Mouse (Mus musculus) kidney, adult 2 months (tissue): ENCODE results near the gene Ptma.

Experiments
- CTCF ChIP-seq: fragments of 200-500 bp; conservative IDR thresholded peaks from 2 replicates; pipeline ENCODE4 v1.5.1; 2011; ENCODE audit warnings: low read depth, mild to moderate bottlenecking, control low read depth, low read length, moderate library complexity, mixed read lengths; ENCODE audit not compliant: insufficient read depth, insufficient read length
- POLR2A ChIP-seq: fragments of 200-500 bp; IDR thresholded peaks from one replicate; pipeline ENCODE4 v1.6.1; 2011; ENCODE audit warnings: low read depth, low read length, control low read depth

GRCm38 (mm10) chr1:86479099-86479825 is 47.3 kb upstream of the Ptma start:
- TF ChIP-seq POLR2A (no peak), CTCF (no peak)
